Mouse (Mus musculus) myocyte (in vitro differentiated cells): ENCODE results near the gene Srsf12. TPM values are rescaled to one million over a fixed set of nuclear protein-coding genes. Genes with fewer than 3 reads are reported as not detected.

Experiments used
- H3K27me3 ChIP-seq: one replicate; pipeline ENCODE4 v1.6.1; 2011; ENCODE audit not compliant: control insufficient read depth, insufficient read depth, insufficient read length
- H3K36me3 ChIP-seq: one replicate; pipeline ENCODE4 v1.6.1; 2011; ENCODE audit not compliant: control insufficient read depth, insufficient read depth
- H3K4me2 ChIP-seq: one replicate; pipeline ENCODE4 v1.6.1; 2011; ENCODE audit warnings: low read depth, control low read depth
- H3K4me3 ChIP-seq: one replicate; pipeline ENCODE4 v1.5.1; 2011; ENCODE audit warnings: mild to moderate bottlenecking, control low read depth, moderate library complexity
- H3K79me2 ChIP-seq: one replicate; pipeline ENCODE4 v1.6.1; 2011; ENCODE audit not compliant: control insufficient read depth, insufficient read depth
- H3ac ChIP-seq: one replicate; pipeline ENCODE4 v1.6.1; 2011; ENCODE audit not compliant: control insufficient read depth, insufficient read length
- CEBPB ChIP-seq: IDR thresholded peaks from 2 replicates; pipeline ENCODE4 v1.6.1; 2011; ENCODE audit warnings: mild to moderate bottlenecking, moderate library complexity; ENCODE audit not compliant: poor library complexity, insufficient read depth, severe bottlenecking
- E2F4 ChIP-seq: IDR thresholded peaks from one replicate; pipeline ENCODE4 v1.6.1; 2011; ENCODE audit warnings: mild to moderate bottlenecking, control low read depth, moderate library complexity; ENCODE audit not compliant: insufficient read depth
- MAX ChIP-seq: IDR thresholded peaks from one replicate; pipeline ENCODE4 v1.6.1; 2011; ENCODE audit warnings: low read depth, mild to moderate bottlenecking, control low read depth
- MYOD1 ChIP-seq, 3 experiments: IDR thresholded peaks; one replicate each; pipeline ENCODE4 v1.6.1; 2011; ENCODE audit warnings: control low read depth in 2 of 3, low read depth in 2 of 3, mild to moderate bottlenecking in 2 of 3, moderate library complexity in 1 of 3; ENCODE audit not compliant: insufficient read length in 2 of 3, control insufficient read depth in 1 of 3
- MYOG ChIP-seq, 3 experiments: IDR thresholded peaks; one replicate each; pipeline ENCODE4 v1.6.1; 2011; ENCODE audit warnings: control low read depth in 2 of 3, low read depth in 2 of 3, mild to moderate bottlenecking in 2 of 3; ENCODE audit not compliant: insufficient read length in 2 of 3, control insufficient read depth in 1 of 3, insufficient read depth in 1 of 3
- POLR2A ChIP-seq: IDR thresholded peaks from one replicate; pipeline ENCODE4 v1.6.1; 2011; ENCODE audit warnings: low read depth, mild to moderate bottlenecking, control low read depth, moderate library complexity; ENCODE audit not compliant: insufficient read length
- POLR2AphosphoS2 ChIP-seq: IDR thresholded peaks from one replicate; pipeline ENCODE4 v1.6.1; 2011; ENCODE audit warnings: low read depth, control low read depth; ENCODE audit not compliant: insufficient read length
- REST ChIP-seq: IDR thresholded peaks from one replicate; pipeline ENCODE4 v1.6.1; 2011; ENCODE audit warnings: mild to moderate bottlenecking, control low read depth, moderate library complexity; ENCODE audit not compliant: insufficient read depth, insufficient read length
- SRF ChIP-seq: IDR thresholded peaks from one replicate; pipeline ENCODE4 v1.6.1; 2011; ENCODE audit warnings: low read depth; ENCODE audit not compliant: control insufficient read depth, insufficient read length
- TCF12 ChIP-seq: IDR thresholded peaks from one replicate; pipeline ENCODE4 v1.6.1; 2011; ENCODE audit warnings: mild to moderate bottlenecking, control low read depth; ENCODE audit not compliant: poor library complexity, insufficient read depth, severe bottlenecking
- TCF3 ChIP-seq: IDR thresholded peaks from one replicate; pipeline ENCODE4 v1.6.1; 2011; ENCODE audit warnings: low read depth, control low read depth; ENCODE audit not compliant: insufficient read length
- USF1 ChIP-seq: IDR thresholded peaks from one replicate; pipeline ENCODE4 v1.6.1; 2011; ENCODE audit warnings: low read depth, mild to moderate bottlenecking, control low read depth, moderate library complexity
- polyA plus RNA-seq: library from polyadenylated mRNA; unstranded; fragments of >200 nt; fragmentation: generic; extraction: Trizol; gene quantifications from one replicate; pipeline ENCODE4 v1.2.1, GENCODE M21; 2012; ENCODE audit warnings: missing spikeins

The Srsf12 gene
- polyA plus RNA-seq, 1 experiment = not detected

- Histone ChIP-seq H3K4me3 (no peak within 1 kb of the TSS), H3K4me2 (peak within 1 kb of the TSS; percentile 1)
- TF ChIP-seq TCF3 (no peak), POLR2AphosphoS2 (no peak), MAX (no peak), POLR2A (no peak), USF1 (no peak), MYOD1 (IDR thresholded peaks at IDR 0.05; ENCODE audit: control insufficient read depth in 1 of 3, insufficient read length in 2 of 3, low read depth in 2 of 3) (no peak), CEBPB (no peak), SRF (no peak), E2F4 (no peak), MYOG (IDR thresholded peaks at IDR 0.05; ENCODE audit: control insufficient read depth in 1 of 3, insufficient read depth in 1 of 3, insufficient read length in 2 of 3, low read depth in 2 of 3) (no peak), REST (no peak), TCF12 (no peak)
These were observed 19.1 kb upstream of the Srsf12 start, which contains the start of gene Pm20d2 for GRCm38 (mm10) chr4:33189735-33190036. TSS of gene Pm20d2 (minus strand) at chr4:33189737.

DNA sequence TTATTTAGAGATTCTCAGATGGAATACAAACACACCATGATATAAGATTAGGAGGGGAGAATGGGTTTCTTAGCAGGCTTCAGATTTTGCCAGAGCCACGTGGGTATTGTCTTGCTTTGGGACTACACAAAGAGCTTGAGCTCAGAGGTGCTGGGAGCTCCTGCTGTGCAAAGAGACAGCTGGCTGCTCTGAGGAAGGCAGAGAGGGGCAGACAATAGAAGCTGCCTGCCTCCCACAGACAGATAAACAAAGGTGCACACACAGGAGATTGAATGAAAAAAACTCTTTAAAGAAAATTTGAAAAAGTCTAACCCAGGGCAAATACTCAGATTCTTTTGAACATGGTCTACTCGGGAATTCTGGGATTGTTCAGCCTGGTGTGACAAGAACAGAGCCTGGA, 10.7 kb upstream of the Srsf12 start:
- TF ChIP-seq TCF3 (no peak), MYOG (IDR thresholded peaks at IDR 0.05; ENCODE audit: control insufficient read depth in 1 of 3, insufficient read depth in 1 of 3, insufficient read length in 2 of 3, low read depth in 2 of 3) (no peak), REST (no peak), CEBPB (no peak), POLR2A (no peak)
- H3K4me3 ChIP-seq = no peak overlapping the region
- H3K79me2 ChIP-seq = no peaks in the 10 kb centered on the region

More at GRCm38 (mm10) chr4:33189735-33190036, 19.1 kb upstream of the Srsf12 start, which contains the start of gene Pm20d2:
- peaks cover 16% of the 10 kb centered on the region for H3K27me3 ChIP-seq
- H3ac ChIP-seq = no peak within 1 kb of the TSS
- H3K36me3 ChIP-seq = no peaks in the 10 kb centered on the region
- H3K79me2 ChIP-seq = no peaks in the 10 kb centered on the region

DNA sequence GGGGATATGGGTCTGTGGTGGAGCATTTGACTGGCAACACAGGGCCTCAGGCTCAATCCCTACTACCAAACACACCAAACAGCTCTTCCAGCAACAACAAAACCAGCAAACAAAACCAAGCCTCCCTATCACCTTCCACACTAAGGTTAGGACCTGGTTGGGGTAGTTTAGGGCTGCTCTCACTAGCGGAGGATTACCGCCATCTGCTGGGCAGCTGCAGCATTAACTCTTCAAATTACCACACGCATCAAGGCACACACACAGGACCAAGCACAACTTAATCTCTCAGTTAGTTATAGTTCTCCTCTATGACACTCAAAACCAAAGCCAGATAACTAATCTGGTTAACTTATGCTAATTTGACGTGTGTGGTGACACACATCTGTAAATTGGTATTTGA, 4.1 kb upstream of the Srsf12 start:
- Histone ChIP-seq H3K4me3 (no peak overlapping the region), H3K4me2 (no peak overlapping the region), H3K27me3 (peaks cover 15% of the 10 kb centered on the region)

More for the DNA sequence above, 10.7 kb upstream of the Srsf12 start:
- peaks cover 13% of the 10 kb centered on the region for H3K27me3 ChIP-seq
- H3ac ChIP-seq = no peak overlapping the region
- H3K4me2 ChIP-seq = no peak overlapping the region
- H3K36me3 ChIP-seq = no peaks in the 10 kb centered on the region

DNA sequence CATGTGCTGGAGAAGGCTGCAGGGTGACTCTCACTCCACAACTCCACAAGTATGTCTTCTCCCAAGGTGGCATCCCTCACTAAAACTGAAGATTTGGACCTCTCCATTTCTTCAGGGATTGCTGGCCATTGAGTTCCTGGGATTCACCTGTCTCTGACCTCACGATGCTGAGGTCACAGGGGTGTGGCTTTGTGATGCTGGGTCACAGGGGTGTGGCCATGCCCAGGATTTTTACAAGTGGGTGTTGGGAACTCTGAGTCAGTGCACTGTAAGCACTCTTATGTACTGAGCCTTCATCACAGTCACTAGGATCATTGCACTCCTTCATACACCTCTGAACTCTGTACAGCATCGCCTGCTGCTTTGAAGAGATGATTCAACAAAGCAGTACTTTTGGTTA, 1.2 kb upstream of the Srsf12 start:
- H3ac ChIP-seq = no peak overlapping the region
- no peak for TF ChIP-seq E2F4
- no peak for TF ChIP-seq REST
- TF ChIP-seq SRF = no peak
- TF ChIP-seq TCF12 = no peak
- TF ChIP-seq TCF3 = no peak
- no peak for TF ChIP-seq USF1
- TF ChIP-seq MYOG (IDR thresholded peaks at IDR 0.05; ENCODE audit: control insufficient read depth in 1 of 3, insufficient read depth in 1 of 3, insufficient read length in 2 of 3, low read depth in 2 of 3) = no peak
- TF ChIP-seq POLR2AphosphoS2 = no peak
- no peak for TF ChIP-seq POLR2A
- no peak for TF ChIP-seq CEBPB
- no peak for TF ChIP-seq MAX
- TF ChIP-seq MYOD1 (IDR thresholded peaks at IDR 0.05; ENCODE audit: control insufficient read depth in 1 of 3, insufficient read length in 2 of 3, low read depth in 2 of 3) = no peak
- H3K27me3 ChIP-seq = peaks cover 16% of the 10 kb centered on the region
- H3K36me3 ChIP-seq = no peaks in the 10 kb centered on the region
- no peaks in the 10 kb centered on the region for H3K79me2 ChIP-seq
- H3K4me2 ChIP-seq = no peak overlapping the region
- no peak overlapping the region for H3K4me3 ChIP-seq

More for the DNA sequence above, 4.1 kb upstream of the Srsf12 start:
- H3K79me2 ChIP-seq = no peaks in the 10 kb centered on the region
- H3K36me3 ChIP-seq = no peaks in the 10 kb centered on the region
- no peak overlapping the region for H3ac ChIP-seq
- TF ChIP-seq CEBPB (no peak), USF1 (no peak), MAX (no peak), SRF (no peak), E2F4 (no peak), TCF3 (no peak), REST (no peak), MYOG (IDR thresholded peaks at IDR 0.05; ENCODE audit: control insufficient read depth in 1 of 3, insufficient read depth in 1 of 3, insufficient read length in 2 of 3, low read depth in 2 of 3) (no peak), MYOD1 (IDR thresholded peaks at IDR 0.05; ENCODE audit: control insufficient read depth in 1 of 3, insufficient read length in 2 of 3, low read depth in 2 of 3) (no peak), POLR2A (no peak), TCF12 (no peak), POLR2AphosphoS2 (no peak)

GRCm38 (mm10) chr4:33221847-33222246, 13.1 kb downstream of the Srsf12 start:
- no peak overlapping the region for H3K4me2 ChIP-seq
- no peaks in the 10 kb centered on the region for H3K36me3 ChIP-seq
- TF ChIP-seq USF1 = no peak
- TF ChIP-seq TCF12 = no peak
- no peak for TF ChIP-seq E2F4
- TF ChIP-seq MAX = no peak
- TF ChIP-seq SRF = no peak
- TF ChIP-seq MYOG (IDR thresholded peaks at IDR 0.05; ENCODE audit: control insufficient read depth in 1 of 3, insufficient read depth in 1 of 3, insufficient read length in 2 of 3, low read depth in 2 of 3) = no peak
- no peak for TF ChIP-seq TCF3
- TF ChIP-seq POLR2AphosphoS2 = no peak
- no peak for TF ChIP-seq CEBPB
- no peak for TF ChIP-seq MYOD1 (IDR thresholded peaks at IDR 0.05; ENCODE audit: control insufficient read depth in 1 of 3, insufficient read length in 2 of 3, low read depth in 2 of 3)
- no peak for TF ChIP-seq REST
- no peak for TF ChIP-seq POLR2A
- no peaks in the 10 kb centered on the region for H3K79me2 ChIP-seq
- no peak overlapping the region for H3ac ChIP-seq
- no peak overlapping the region for H3K4me3 ChIP-seq
- peaks cover 13% of the 10 kb centered on the region for H3K27me3 ChIP-seq
